Mouse (Mus musculus) embryo, embryonic 10.5 days (tissue): ENCODE results near the gene Smarcd1.
"Not testable (repeated sequence)": the region's sequence is repeated elsewhere in the genome, so short reads cannot be mapped to it uniquely, and the experiment has no call there.

Experiments used
- DNase-seq: peaks from one replicate; pipeline ENCODE4 v3.0.0-alpha.2; 2015; ENCODE audit warnings: low spot score

Smarcd1 gene

DNA sequence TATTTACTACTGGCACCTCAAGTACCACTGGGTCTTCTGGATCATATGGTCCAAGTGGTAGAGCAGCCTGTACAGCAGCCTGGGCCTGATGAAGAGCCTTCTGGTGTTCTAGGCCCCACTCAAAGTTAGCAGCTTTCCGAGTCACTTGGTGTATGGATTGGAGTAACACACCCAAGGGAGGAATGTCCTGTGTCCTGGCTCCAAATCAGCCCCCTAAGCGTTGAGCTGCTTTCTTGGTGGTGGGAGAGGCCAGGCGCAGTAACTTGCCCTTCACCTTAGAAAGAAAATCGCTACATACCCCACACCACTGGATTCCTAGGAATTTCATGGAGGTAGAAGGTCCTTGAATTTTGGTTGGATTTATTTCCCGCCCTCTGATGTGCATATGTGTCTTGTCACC, 17.8 kb upstream of the Smarcd1 start:
- DNase-seq, result no peak

DNA sequence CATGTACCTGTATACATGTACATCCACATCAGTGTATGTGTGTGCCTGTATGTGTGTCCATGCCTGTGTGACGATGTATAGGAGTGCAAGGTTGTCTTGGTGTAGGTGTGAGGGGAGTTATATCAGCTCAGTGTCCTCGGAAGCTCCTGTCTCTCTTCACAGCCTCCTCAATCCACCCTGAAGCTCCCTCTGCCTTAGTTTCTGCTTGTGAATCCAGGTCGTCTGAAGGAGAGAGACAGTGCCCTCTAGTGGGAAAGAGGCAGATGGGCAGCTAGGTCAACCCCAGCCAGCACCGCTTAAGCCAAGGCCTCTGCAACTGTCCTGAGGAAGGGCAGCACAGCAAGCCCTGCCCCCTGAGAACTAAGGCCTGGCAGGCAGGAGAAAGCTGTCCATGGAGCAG, 13.2 kb upstream of the Smarcd1 start:
- DNase-seq, result peak; percentile 86

DNA sequence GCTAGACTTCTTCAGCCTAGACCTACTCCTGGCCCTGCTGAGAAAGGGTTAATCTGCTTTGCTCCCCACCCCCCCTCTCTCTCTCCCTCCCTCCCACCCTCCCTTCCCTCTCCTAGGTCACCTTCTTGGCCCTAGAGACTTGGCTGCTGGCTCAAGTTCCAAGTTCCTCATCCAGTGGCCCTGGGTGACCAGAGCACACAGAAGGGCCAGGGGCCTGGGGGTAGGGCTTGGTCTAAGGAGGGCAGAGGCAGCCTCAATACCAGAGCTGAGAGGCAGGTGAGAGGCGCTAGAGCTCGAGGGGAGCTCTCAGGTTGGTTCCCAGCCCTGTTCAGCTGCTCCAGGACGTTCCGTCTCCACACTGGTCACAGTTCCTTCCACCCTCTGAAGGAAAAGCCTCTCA, 11.0 kb upstream of the Smarcd1 start:
- no peak for DNase-seq

DNA sequence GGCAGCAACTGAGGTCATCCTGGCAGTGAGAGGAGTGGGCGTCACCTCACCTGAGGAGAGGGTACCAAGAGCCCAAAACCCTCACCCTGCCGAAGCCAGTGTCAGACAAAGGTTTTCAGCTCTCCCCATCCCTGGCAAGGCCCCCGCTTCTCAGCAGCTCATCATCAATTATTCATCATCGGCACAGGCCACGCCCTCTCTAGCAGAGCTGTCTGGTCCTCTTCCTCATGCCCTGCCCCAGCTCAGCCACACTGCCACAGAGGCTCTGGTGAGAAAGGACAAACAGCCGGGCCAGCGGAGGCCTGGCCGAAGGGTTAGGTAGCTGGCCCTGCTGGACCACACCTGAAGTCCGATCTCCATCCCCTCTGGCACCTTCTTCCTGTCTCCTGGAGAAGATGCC, 10.0 kb upstream of the Smarcd1 start:
- no peak for DNase-seq

DNA sequence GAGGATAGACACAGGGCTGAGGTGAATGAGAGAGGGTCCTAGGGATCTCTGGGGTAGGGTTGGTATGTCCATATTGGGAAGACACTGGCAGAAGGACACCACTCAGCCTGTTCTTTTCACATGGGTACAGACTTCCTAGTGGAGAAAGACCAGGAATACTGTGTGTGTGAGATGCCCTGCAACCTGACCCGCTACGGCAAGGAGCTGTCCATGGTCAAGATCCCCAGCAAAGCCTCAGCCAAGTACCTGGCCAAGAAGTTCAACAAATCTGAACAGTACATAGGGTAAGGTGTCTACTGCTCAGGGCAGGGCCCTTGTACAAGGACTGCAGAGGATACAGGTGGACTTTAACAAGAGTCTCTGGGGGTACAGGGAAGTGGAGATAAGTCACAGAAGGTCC, 4.6 kb upstream of the Smarcd1 start:
- no peak for DNase-seq

DNA sequence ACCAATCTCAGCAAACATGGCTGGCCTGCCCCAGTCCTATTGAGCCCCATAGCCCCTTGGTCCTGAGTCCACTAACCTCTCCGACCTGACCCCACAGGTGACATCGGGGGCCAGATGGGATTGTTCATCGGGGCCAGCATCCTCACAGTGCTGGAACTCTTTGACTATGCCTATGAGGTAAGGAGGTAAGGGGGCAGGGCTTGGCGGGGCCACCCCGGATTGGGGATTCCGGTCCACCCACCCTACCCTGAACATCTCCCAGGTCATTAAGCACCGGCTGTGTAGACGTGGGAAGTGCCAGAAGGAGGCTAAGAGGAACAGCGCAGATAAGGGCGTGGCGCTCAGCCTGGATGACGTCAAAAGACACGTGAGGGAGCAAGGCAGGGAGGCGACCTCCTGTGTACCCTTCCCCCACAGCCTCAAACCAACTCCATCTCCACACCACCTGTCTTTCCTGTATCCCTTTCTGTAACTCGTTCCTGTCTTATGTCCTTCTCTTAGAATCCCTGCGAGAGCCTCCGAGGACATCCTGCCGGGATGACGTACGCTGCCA, 3.3 kb upstream of the Smarcd1 start:
- DNase-seq, result no peak

DNA sequence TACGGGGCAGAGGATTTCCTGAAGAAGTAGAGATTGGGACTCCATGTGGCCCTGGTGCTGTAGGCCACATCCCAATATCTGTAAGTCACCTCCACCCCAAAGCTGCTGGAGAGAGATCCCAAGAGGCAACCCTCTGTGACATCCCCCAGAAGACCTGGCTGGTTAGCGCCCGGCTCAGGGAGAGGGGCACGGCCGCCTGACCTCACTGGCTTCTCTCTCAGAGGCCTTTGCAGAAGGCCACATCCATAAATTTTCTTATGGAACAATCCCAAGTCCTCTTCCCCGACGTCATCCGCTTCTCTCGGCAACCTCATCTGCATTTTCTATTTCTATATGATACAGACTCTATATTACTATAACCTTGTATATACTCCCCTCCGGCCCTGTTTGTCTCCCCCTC, 2.2 kb upstream of the Smarcd1 start:
- no peak for DNase-seq

DNA sequence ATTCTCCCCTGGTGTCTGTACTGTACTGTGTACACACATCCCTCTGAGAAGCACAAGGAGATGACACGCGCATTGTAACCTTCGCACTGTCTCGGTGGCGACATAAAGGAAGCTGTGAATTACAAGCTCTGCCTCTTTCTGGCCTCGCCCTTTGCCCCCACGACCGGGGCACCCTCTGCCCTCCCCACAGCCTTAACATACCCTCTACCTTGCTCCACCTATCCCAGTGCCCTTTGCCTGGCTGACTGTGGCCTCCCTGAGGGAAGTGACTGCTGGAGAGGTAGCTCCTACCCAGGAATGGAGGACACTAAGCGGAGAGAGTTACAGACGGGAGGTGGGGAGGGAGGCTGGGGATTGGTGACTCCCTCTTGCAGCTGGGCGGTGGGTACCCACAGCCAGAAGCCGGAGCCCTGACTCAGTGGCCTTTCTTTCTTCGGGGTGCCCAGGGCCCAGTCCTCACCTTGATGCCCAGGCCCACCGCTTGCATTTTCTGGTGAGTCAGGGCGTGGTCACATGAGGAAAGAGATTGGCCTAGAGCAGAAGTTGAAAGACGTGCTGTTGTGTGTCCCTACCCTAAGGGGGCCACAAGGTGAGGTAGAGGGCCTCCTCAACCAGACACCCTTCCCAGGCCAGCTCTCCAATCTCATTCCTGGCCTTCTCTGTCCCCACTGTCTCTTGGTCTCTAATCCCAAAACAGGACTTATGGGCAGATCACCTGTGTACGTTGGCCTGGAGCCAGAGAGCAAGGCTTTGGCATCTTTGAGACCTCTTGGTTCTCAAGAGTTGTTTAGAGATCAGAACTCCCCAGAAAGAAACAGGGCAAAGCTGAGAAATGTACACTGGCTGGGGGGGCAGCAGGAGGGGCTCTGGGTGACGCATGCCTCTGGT, 1.5 kb upstream of the Smarcd1 start:
- no peak for DNase-seq

DNA sequence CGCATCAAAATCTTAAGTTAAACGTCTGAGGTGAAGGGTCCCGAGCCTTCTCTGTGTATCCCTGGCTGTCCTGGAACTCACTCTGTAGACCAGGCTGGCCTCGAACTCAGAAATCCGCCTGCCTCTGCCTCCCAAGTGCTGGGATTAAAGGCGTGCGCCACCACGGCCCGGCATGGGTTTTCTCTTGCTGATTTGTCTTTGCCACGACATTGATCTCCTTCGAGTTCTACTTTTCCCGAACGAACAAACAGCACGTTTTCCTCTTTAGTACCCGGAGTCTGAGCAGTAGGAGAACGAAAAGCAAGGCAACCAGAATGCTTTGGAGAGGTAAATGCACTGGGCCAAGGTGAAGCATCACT, 310 bp upstream of the Smarcd1 start:
- DNase-seq, result not testable (repeated sequence)

DNA sequence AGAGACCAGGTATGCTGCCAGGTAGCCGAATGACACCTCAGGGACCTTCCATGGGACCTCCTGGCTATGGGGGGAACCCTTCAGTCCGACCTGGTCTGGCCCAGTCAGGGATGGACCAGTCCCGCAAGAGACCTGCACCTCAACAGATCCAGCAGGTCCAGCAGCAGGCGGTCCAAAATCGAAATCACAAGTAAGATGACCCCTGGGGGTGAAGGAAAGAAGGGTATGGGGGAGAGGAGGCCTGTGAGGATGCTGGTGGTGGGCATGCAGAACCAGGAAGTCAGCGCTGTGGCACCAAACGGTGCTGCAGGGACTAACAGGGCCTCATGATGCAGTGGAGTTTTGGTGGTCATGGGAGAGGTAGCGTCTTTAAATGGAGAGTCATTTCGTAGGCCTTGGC, 1.2 kb downstream of the Smarcd1 start:
- DNase-seq, result no peak

DNA sequence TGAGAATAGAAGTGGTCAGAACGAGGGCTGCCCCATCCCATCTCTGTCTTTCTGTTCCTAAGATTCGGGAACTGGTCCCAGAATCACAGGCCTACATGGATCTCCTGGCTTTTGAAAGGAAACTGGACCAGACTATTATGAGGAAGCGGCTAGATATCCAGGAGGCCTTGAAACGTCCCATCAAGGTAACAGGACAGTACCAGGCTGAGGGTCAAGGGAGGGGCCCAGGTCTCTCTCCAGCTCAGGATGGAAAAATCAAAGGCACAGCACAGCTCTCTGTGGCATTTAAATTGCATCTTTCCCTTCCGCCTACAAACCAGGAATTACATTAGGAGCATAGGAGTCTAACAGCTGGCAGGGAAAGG, 1.7 kb downstream of the Smarcd1 start:
- DNase-seq, result no peak

DNA sequence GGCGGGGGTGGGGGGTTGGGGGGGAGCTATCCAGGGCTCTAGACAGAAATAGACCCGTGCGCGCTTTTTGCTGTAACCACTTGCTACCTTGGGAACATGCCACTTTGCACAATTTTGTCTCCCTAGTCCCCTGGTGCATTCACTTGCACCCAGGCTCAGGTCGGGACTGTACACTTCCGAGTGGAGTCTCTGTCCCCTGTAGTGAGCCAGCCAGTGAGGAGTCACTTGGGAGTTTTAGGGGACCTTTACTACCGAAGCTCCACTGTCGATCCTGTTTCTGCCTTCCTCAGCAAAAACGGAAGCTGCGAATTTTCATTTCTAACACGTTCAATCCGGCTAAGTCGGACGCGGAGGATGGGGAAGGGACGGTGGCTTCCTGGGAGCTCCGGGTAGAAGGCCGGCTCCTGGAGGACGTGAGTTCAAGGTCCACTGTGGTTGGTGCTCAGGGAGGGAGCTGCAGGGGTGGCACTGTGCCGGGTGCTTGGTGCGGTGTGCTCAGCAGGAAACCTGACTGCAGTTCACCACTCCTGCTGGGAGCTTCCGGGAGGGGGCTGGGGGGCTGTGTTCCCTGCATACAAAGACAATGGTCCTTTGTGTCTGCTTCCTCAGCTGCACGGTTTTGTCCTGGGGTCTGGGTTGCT, 2.2 kb downstream of the Smarcd1 start:
- no peak for DNase-seq

DNA sequence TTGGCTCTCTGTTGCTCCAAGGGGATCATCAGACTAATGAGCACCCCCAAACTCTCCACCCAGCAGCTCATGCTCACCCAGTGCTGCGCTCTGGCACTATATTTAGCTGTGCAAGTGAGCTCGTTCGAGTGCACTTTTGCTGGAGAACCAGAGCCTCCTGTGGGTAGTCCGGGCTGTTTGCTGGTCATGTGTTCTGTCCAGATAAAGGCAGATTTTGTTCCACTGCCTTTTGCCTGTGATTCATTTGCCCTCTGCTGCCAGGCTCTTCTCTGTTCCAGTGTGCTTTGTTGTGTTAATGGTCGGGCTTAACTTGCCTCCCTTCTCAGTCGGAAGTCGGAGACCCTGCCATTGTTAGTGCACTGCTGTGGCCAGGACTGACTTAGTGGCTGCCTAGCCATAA, 3.0 kb downstream of the Smarcd1 start:
- no peak for DNase-seq

DNA sequence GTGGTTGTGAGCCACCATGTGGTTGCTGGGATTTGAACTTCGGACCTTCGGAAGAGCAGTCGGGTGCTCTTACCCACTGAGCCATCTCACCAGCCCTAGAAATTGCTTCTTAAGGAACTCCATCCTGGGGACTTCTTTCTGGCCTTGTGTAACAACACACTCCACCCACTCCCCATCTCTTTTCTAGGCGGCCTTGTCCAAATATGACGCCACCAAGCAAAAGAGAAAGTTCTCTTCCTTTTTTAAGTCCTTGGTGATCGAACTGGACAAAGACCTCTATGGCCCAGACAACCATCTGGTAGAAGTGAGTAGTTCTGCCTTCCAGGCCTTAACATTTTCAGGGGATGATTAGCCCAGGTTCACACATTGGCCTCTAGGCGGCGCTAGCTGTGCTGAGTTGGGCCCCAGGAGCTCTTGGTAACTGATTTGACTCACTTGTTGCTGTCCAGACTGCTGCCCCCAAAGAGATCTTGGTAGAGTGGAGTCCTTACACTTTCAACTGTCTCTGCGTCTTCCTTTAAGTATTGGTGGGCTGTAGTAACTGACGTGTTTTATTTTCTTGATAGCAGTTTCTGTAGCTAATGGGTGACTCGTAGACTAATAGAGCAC, 3.6 kb downstream of the Smarcd1 start, which contains the start of gene Gm17349:
Gene Gm17349 (minus strand): TSS at position 51 of the 609 bp plus-strand sequence.
- DNase-seq, result peak; percentile 84

DNA sequence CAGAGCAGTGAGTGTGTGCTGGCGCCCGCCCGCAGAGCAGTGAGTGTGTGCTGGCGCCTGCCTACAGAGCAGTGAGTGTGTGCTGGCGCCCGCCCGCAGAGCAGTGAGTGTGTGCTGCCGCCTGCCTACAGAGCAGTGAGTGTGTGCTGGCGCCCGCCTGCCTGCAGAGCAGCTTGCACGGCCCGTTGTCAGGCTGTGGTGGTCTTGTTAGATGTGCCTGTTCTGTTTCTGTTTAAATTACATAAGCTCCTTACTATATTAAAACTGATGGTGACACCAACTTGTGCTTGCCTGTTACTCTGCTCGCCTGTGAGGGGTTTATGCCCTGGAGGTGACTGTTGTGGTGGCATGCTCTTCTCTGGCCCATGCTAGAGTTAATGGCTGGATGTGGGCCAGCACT, 6.2 kb downstream of the Smarcd1 start:
- no peak for DNase-seq

DNA sequence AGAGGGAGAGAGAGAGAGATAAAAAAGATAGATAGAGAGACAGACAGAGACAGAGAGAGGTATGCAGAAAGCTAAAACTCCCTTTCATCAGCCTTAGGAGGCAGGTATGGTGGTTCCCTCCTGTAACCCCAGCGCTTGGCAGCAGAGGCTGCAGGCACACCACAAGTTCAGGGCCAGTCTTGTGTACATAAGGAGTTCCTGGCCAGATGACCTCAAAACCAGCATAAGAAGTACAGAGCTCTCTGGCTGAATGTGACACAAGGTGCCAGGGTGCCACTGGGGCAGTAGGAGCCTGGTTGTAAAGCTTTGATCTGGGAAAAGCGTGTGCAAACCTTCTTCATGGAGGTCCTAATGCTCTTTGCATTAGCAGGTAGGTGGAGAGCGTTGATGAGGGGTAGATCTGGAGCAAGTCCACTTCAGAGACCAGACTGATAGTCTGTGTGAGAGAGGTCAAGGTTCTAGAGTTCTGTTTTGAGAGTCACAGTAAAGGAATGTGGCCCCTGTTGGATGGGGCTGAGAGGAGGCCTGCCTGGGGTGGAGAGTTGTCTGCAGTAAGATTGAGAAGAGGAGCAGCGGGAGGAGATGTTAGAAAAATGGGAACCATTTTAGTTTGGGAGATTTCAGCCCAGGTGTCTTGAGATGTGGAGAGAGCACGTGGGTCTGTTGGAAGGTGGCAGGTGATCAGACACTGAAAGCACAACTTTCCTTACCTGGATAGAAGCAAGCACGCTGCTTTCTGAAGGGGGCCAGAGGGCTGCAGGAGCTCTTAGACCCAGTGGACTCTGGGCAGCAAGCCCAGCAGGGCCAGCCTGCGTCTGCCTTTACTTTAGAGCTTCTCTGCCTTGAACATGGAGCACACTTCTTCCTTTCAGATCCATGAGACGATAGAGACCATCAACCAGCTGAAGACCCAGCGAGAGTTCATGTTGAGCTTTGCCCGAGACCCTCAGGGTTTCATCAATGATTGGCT, 8.6 kb downstream of the Smarcd1 start:
- DNase-seq, result no peak

DNA sequence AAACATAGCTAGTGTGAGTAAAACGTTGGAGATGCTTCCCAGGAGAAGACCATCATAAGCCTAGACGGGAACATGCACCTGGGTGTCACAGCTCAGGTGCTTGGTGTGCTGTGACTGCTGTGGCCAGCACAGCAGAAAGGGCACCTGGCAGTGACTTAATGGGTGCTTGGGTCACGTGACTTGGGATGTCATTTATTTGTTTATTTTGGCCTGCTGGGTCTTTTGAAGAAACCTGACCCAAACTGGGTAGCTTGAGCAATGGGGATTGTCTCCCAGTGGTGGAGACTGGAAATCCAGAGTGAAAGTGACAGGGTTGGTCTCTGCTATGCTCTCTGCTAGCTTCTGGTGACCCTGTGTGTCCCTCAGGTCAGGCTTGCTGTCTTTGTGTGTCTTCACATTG, 9.6 kb downstream of the Smarcd1 start:
- no peak for DNase-seq

DNA sequence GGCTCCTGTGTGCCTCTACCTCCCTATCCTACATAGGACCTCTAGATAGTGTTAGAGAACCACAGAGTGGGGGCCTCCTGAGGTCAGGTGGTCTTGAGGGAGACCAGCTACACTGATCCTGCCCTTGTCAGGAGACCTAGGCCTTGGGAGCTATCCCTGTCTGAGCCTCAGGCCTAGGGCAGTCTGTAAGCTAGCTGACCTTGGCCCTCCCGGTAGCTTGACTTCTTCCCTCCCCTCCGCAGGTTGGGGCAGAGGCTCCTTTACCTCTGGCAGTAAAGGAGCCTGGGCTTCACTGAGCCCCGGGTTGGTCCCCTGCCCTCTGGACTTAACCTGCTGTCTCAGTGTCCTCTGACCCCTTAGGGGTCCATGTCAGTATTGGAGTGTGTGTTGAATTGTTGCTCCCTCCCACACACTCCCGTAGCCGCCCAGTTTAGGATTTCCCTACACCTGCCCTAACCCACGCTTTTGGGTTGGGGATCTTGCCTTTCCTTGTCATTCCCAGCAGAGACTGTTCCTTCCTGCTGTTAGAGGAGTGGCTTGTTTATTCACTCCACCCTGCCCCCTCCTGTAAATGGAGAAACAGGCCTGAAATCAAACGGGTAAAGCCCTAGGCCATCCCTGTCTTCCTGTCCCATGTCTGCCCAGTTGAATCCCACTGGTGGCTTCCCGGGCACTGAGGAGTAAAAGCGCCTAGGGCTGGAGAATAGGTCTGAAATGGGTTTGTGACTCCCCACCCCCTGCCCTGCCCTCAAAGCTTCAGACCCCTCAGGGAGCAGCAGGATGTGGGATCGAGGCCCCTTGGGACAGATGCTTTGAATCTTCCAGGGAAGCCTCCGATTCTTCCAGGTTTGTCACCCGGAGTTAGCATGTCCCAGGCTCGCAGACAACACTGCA, 11.0 kb downstream of the Smarcd1 start:
- no peak for DNase-seq

DNA sequence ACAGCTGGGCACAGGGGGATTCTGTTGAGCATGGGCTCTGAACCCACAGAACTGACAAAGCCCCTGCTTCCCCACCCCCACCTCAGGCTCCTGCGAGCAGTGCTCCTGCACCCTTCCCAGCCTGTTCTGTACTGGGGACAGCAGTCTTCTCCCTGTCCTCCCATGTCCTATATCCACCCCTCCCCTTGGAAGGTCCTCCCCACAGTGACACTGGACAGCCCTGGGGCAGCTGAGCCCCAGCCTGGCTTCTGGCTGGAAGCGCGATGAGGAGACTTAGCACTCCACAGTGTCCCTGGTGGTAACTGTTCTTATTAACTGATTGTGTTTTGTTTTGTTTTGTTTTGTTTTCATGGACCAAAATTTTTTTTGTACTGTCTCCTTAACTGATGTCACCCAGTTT, 11.6 kb downstream of the Smarcd1 start:
- no peak for DNase-seq

DNA sequence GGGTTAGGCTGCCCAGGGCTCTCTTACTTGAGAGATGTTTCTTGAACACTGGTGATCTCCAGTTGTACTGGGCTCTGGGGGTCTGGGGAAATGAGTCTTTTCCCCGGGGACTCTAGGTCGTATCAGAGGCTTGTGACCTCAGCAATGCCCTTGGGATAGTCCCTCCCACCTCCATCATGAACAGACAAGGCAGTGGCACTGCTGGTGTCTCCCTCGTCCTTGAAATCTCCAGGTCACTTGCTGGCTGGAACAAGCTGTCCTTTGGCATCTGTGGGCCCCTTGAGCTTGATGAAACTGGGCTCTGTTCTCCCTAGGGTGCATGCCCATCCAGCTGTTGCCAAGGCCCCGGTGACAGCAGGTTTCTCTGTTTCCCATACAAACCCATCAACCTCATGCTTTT, 12.3 kb downstream of the Smarcd1 start:
- DNase-seq, result no peak

DNA sequence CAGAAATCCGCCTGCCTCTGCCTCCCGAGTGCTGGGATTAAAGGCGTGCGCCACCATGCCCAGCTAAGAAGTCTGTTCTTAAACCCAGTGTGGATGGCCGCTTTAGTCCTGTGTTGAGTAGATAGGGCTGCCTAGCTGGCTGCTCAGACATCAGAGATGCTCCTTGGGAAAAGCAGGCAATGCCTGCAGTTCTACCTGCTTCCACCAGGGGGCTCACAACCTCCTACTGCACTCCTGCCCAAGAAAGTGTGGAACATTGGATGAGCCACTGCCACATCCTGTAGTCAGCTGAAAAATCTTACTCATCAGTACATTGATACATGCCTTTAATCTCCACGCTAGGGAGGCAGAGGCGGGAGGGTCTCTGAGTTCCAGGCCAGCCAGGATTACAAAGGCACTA, 12.9 kb downstream of the Smarcd1 start:
- peak; percentile 89 for DNase-seq
